Mouse (Mus musculus) kidney, adult 2 months (tissue): Measurements from ENCODE around the gene Psapl1. TPM values are rescaled to one million over a fixed set of nuclear protein-coding genes. Genes with fewer than 3 reads are reported as not detected.

Experiments
- DNase-seq: peaks from one replicate; pipeline ENCODE4 v3.0.0; 2021
- H3K27ac ChIP-seq: fragments of 200-500 bp; 2 replicates; pipeline ENCODE4 v1.5.1; 2012; ENCODE audit warnings: low read depth, low read length, control low read depth, inconsistent platforms; ENCODE audit not compliant: insufficient read depth
- H3K27me3 ChIP-seq: fragments of 200-500 bp; replicated peaks from 2 replicates; pipeline ENCODE4 v1.6.1; 2012; ENCODE audit warnings: mild to moderate bottlenecking, moderate library complexity, low read length, inconsistent platforms; ENCODE audit not compliant: control insufficient read depth, insufficient read depth
- H3K36me3 ChIP-seq: fragments of 200-500 bp; 2 replicates; pipeline ENCODE4 v1.6.1; 2012; ENCODE audit warnings: mild to moderate bottlenecking, moderate library complexity, low read length, inconsistent platforms; ENCODE audit not compliant: control insufficient read depth, insufficient read depth
- H3K4me1 ChIP-seq: fragments of 200-500 bp; 2 replicates; pipeline ENCODE4 v1.6.1; 2011; ENCODE audit warnings: low read length; ENCODE audit not compliant: control insufficient read depth, insufficient read depth
- H3K4me3 ChIP-seq: fragments of 200-500 bp; 2 replicates; pipeline ENCODE4 v1.5.1; 2011; ENCODE audit warnings: mild to moderate bottlenecking, low read depth, low read length, control low read depth; ENCODE audit not compliant: insufficient read depth
- CTCF ChIP-seq: fragments of 200-500 bp; conservative IDR thresholded peaks from 2 replicates; pipeline ENCODE4 v1.5.1; 2011; ENCODE audit warnings: low read depth, mild to moderate bottlenecking, control low read depth, low read length, moderate library complexity, mixed read lengths; ENCODE audit not compliant: insufficient read depth, insufficient read length
- POLR2A ChIP-seq: fragments of 200-500 bp; IDR thresholded peaks from one replicate; pipeline ENCODE4 v1.6.1; 2011; ENCODE audit warnings: low read depth, low read length, control low read depth
- whole genome bisulfite sequencing: fragments of 180-500 bp; shearing (Covaris S2); methylation state at CpG from one replicate; pipeline ENCODE4 v1.1.7; 2018; 5-methylcytosine and 5-hydroxymethylcytosine counted together
- polyA plus RNA-seq: library from polyadenylated mRNA; depleted of rRNA; stranded (reverse); fragments of >200 nt; gene quantifications from 2 replicates; pipeline ENCODE4 v1.2.3, GENCODE M21; 2012

Psapl1 gene
- polyA plus RNA-seq, 1 experiment = not detected

- DNase-seq = no peak
- WGBS = 77% methylated on average over 11 of the region's 11 CpGs
- H3K4me3 ChIP-seq = no peak overlapping the region
- no peak for TF ChIP-seq POLR2A
- TF ChIP-seq CTCF = no peak
- no peaks in the 10 kb centered on the region for H3K36me3 ChIP-seq
- H3K27ac ChIP-seq = no peak overlapping the region
- H3K4me1 ChIP-seq = no peaks in the 10 kb centered on the region
- H3K27me3 ChIP-seq = no peaks in the 10 kb centered on the region
These were observed 1.6 kb downstream of the Psapl1 start for GRCm38 (mm10) chr5:36205397-36205796.

GRCm38 (mm10) chr5:36208803-36209202, 5.0 kb downstream of the Psapl1 start:
- TF ChIP-seq CTCF = no peak
- no peak for TF ChIP-seq POLR2A
- H3K27me3 ChIP-seq = no peaks in the 10 kb centered on the region
- no peaks in the 10 kb centered on the region for H3K4me1 ChIP-seq
- H3K36me3 ChIP-seq = no peaks in the 10 kb centered on the region
- WGBS = 80% methylated on average over 3 of the region's 3 CpGs
- no peak overlapping the region for H3K4me3 ChIP-seq
- DNase-seq = no peak
- H3K27ac ChIP-seq = no peak overlapping the region

GRCm38 (mm10) chr5:36213310-36213709, 9.5 kb downstream of the Psapl1 start:
- Histone ChIP-seq H3K36me3 (no peaks in the 10 kb centered on the region), H3K27ac (no peak overlapping the region), H3K27me3 (no peaks in the 10 kb centered on the region), H3K4me1 (no peaks in the 10 kb centered on the region), H3K4me3 (no peak overlapping the region)
- DNase-seq = peak; percentile 2
- WGBS = 68% methylated on average over 10 of the region's 10 CpGs
- no peak for TF ChIP-seq CTCF
- TF ChIP-seq POLR2A = no peak

- DNase-seq = no peak
- Histone ChIP-seq H3K4me1 (no peaks in the 10 kb centered on the region), H3K4me3 (no peak overlapping the region), H3K27ac (no peak overlapping the region), H3K36me3 (no peaks in the 10 kb centered on the region), H3K27me3 (no peaks in the 10 kb centered on the region)
- WGBS = 86% methylated on average over 4 of the region's 4 CpGs
- TF ChIP-seq CTCF (no peak), POLR2A (no peak)
These were observed 16.3 kb downstream of the Psapl1 start for GRCm38 (mm10) chr5:36220105-36220504.

GRCm38 (mm10) chr5:36220626-36221025, 16.8 kb downstream of the Psapl1 start:
- no peaks in the 10 kb centered on the region for H3K36me3 ChIP-seq
- H3K27me3 ChIP-seq = no peaks in the 10 kb centered on the region
- H3K4me1 ChIP-seq = no peaks in the 10 kb centered on the region
- no peak overlapping the region for H3K27ac ChIP-seq
- no peak for DNase-seq
- no peak overlapping the region for H3K4me3 ChIP-seq
- TF ChIP-seq POLR2A = no peak
- TF ChIP-seq CTCF = no peak
- WGBS = 76% methylated on average over 6 of the region's 6 CpGs

- no peak overlapping the region for H3K27ac ChIP-seq
- peak; percentile 39 for DNase-seq
- no peaks in the 10 kb centered on the region for H3K4me1 ChIP-seq
- no peak overlapping the region for H3K4me3 ChIP-seq
- H3K36me3 ChIP-seq = no peaks in the 10 kb centered on the region
- TF ChIP-seq POLR2A = no peak
- peak; percentile 73 for TF ChIP-seq CTCF
- H3K27me3 ChIP-seq = no peaks in the 10 kb centered on the region
- WGBS = 67% methylated on average over 6 of the region's 6 CpGs
These were observed 20.0 kb downstream of the Psapl1 start for GRCm38 (mm10) chr5:36223787-36224186.

GRCm38 (mm10) chr5:36225855-36226254, 22.0 kb downstream of the Psapl1 start:
- TF ChIP-seq POLR2A (no peak), CTCF (no peak)
- Histone ChIP-seq H3K4me1 (no peaks in the 10 kb centered on the region), H3K27me3 (no peaks in the 10 kb centered on the region), H3K36me3 (no peaks in the 10 kb centered on the region), H3K4me3 (no peak overlapping the region), H3K27ac (no peak overlapping the region)
- 73% methylated on average over 7 of the region's 7 CpGs for WGBS
- no peak for DNase-seq

GRCm38 (mm10) chr5:36226296-36226695, 22.5 kb downstream of the Psapl1 start:
- WGBS = 40% methylated on average over 11 of the region's 11 CpGs
- no peak for TF ChIP-seq POLR2A
- TF ChIP-seq CTCF = no peak
- Histone ChIP-seq H3K27me3 (no peaks in the 10 kb centered on the region), H3K4me1 (no peaks in the 10 kb centered on the region), H3K27ac (no peak overlapping the region), H3K4me3 (no peak overlapping the region), H3K36me3 (no peaks in the 10 kb centered on the region)
- DNase-seq = no peak
